Mouse (Mus musculus): ENCODE measurements around the gene Lig3.

DNA sequence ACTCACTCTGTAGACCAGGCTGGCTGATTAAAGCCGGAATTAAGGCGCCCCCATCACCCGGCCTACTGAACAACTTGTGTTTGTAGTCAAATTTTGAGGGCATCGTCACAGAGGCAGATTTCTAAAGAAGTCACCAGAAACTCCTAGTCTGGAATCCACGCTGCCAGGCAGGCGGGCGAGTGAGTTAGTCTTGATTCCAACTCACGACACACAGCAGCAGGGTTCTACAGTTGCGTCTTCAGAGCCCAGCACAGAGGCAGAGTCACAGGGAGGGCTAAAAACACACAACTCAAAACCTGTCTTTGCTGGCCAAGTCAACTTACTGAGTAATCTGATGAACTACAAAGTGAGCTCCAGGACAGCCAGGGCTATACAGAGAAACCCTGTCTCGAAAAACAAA lies 71.6 kb downstream of the Lig3 start:
- no peak for TF ChIP-seq GATA1 (IDR thresholded peaks at IDR 0.05; ENCODE audit: borderline replicate concordance, low read length)
- TF ChIP-seq FLI1 (IDR thresholded peaks at IDR 0.05; ENCODE audit: low read length) = no peak

Measured in megakaryocyte, embryonic 14.5 days (primary cell).